Mouse (Mus musculus) ES-Bruce4 (cell line): ENCODE results near the gene Fam155a.

ENCODE experiments used
- CTCF ChIP-seq: IDR thresholded peaks from one replicate; pipeline ENCODE4 v1.8.1; 2011; ENCODE audit warnings: low read depth, low read length
- POLR2A ChIP-seq: IDR thresholded peaks from one replicate; pipeline ENCODE4 v1.8.1; 2011; ENCODE audit warnings: low read length; ENCODE audit not compliant: insufficient read depth

DNA sequence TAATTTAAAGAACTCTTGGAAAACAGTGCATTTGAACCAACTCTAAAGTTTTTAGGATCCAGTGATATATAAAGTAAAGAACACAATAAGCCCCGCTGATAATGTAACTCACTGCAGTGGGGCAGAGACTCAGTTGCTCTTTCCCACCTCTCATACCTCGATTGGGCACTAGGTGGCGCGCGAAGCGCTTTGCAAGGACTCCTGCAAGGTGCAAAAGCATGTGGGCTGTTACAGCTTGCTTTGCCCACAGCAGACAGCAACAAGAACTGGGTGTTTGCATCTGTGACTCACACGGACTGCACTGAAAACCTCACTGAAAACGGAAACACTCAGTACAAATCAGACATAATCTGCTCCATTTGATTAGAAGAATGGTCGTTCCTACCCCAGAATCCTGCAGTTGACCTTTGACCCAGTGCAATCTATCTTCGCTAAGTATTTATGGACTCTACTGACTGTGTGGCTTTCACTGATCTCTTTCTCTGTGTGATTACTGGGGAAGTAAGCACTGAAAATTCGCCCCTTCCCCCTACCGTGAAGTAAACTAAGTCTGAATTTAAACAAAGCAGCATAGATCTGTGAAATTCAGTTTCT lies 537.5 kb downstream of the Fam155a start:
- TF ChIP-seq CTCF (peak; percentile 95), POLR2A (no peak)
